Mouse (Mus musculus) left cerebral cortex, adult 9 months (tissue): ENCODE results near the gene Cntn1.
A peak's percentile ranks its signal among the peaks of the same experiment; 100 is the strongest.

ENCODE experiments used
- DNase-seq, 2 experiments: peaks; one replicate each; pipeline ENCODE4 v3.0.0; 2022; ENCODE audit warnings: low spot score in 2 of 2

The Cntn1 gene

DNA sequence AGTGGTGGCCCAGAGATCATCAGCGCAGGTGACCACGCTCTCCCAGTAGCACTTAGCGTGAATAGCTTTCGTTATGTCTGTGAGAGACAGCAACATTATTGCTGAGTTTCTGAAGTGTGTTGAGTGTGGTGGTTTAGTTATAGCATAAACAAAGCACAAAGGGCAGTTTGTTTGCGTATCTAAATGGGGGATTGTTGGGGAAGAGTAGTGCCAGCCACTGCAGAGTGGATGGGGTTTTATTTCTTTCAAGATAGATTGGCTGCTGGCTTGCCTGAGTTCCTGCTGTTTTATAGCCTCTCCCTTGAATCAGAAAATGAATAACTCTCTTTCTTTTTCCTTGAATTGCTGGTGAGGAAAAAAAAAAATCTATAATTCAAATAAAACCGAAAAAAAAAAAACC, 86.1 kb downstream of the Cntn1 start:
- no peak for DNase-seq

GRCm38 (mm10) chr15:92141972-92142371, 91.0 kb downstream of the Cntn1 start:
- no peak for DNase-seq

DNA sequence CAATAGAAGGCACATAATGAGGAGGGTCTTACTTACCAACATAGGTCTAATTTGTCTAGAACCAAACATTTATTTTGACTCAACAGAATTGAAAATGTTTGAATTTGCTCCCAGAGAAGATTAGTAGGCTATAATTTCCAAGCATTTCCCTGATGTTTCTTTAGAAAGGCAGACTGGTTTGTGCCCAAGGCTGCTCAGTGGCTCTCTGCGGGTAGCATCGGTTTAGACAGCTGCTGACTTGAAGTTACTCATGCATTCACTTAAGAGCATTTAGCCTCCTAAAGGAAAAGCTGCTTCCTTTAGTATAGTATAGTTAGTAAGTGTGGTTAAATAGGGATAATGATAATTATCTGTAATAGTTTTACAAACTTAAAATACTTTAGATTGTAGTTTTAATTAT, 104.0 kb downstream of the Cntn1 start:
- no peak for DNase-seq

DNA sequence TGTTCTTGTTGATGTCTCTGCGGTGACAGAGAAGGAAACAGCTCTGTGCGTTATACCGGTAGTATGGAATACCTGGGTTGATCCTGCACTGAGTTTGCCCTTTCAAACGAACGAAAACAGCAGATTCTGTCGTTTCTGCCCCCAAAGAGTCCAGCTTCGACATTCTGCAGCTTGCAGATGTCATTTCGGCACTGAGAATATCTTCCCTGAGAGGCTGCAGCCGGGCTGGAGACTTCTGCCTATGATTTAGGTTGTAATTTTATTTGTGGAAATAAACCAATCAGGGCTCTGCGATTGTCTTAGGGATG, 109.8 kb downstream of the Cntn1 start:
- peak in 1 of 2 experiments; percentile 20 for DNase-seq

- peak in 1 of 2 experiments; percentile 47 for DNase-seq
Observed at GRCm38 (mm10) chr15:92161163-92162025, 110.4 kb downstream of the Cntn1 start.

GRCm38 (mm10) chr15:92162835-92163234, 111.9 kb downstream of the Cntn1 start:
- no peak for DNase-seq

DNA sequence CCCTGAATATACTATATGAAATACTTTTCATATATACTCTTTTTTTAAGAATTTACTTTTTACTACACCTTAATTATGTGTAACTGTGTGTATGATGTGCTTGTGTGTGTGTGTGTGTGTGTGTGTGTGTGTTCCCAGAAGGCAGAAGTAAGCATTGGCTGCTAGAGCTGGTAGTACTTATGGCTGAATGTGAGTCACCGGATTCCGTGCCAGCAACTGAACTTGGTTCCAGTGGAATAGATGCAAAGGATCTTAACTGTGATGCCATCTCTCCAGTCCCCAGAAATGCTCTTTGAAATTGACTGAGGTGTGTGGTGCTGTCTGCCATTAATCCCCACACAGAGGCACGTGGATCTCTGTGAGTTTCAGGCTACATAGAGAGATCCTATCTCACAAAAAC, 113.2 kb downstream of the Cntn1 start:
- DNase-seq, result peak in 1 of 2 experiments; percentile 67

GRCm38 (mm10) chr15:92166266-92166665, 115.3 kb downstream of the Cntn1 start:
- DNase-seq, result peak; percentile 26 to 69

- no peak for DNase-seq
Observed at GRCm38 (mm10) chr15:92175739-92176138, 124.8 kb downstream of the Cntn1 start.

DNA sequence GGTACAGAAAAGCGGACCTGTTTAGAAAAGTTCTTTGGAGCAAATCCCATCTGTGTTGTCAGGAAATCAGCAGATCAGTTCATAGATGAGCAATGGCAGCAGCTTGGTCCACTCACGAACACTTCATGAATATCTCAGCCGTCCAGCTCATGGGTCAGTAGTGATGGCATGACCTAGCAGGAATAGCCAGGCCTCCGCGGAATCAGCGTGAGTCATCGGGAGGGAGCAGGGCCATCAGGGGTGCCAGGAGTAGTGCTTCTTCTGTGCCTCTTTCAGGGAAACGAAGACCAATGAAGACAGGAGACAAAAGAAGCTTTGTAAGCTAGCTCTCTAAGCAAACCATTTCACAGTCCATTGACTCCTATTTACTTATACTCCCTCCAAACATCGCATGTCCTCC, 126.4 kb downstream of the Cntn1 start:
- DNase-seq, result no peak

DNA sequence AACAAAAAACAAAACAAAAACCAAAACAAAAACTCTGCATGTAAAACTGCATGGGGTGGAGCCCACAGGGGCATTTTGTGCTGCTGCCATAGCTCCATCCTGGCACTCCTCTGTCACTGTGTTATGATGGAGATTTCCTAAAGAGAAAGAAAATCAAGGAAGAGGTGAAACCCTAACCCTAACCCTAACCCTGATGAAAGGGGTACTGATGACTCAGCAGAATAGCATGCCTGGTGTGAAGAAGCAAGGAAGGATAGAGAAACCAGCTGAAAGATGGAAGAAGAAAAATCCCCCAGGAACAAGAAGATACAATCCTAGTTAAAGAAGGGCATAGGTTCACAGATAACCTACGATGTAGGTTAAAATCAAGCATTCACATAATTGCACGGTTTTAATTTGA, 134.5 kb downstream of the Cntn1 start:
- no peak for DNase-seq

DNA sequence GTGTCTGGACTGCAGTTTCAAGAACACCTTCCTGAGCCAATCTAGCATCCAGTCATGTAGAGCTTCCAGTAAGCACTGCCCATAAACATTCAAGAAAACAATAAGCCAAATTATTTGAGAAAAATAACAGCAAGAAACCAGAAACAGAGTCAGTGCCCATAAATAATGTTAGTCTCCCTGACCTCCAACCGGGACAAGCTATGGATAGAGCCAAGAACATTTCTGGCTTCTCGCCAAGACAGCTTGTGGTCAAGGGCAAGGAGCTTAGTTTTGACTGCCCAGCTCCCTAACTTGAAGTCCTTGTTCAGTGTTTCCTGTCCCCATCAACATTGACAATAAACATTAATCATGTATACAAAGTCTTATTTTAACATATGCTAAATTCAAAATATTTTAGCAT, 139.0 kb downstream of the Cntn1 start:
- no peak for DNase-seq

DNA sequence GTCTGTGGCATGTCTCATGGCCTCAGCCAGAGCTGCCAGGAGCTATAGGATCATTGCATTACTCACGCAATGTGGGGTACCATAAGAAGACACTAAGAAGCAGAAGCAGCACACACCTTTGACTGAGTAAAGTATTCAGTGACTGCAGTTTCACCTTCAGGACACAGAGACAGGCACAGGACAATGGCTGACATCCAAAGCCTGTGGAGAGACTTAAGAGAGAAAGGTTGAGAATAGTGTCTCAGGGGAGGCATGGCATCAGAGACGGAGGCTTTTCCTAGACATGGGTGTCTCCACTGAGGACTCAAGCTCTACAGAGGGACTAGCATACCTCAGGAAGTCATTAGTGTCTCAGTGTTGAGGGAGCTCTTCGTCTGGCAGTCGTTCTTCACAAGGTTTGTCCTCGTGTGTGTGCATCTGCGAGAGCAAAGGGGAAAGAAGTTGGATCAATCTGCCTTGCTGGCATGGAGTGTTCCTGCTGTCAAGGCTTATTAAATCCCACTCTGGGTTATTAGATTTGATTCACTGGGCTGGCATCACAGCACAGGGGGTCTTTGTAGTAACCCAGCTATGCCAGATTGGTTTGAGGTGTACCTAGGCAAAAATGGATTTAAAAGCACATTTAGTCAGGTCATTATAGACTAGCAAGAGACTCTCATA, 149.5 kb downstream of the Cntn1 start:
- no peak for DNase-seq

DNA sequence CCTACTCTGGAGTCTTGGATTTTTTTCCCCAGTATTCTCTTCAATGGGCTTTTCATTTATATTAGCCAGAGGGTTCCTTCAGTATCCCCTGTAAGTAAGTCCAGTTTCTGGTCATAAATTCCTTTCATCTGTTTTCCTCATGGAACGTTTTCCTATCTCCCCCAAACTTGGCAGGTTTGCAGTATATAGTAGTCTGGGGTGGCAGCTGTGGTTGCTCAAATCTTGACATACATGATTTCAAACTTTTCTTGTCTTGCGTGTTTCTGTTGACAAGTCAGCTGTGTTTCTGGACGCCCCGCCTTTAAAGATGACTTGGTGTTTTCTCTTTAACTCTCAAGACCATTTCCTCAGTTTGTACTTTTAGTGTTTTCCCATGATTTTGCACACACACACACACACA, 155.7 kb downstream of the Cntn1 start:
- DNase-seq, result no peak

GRCm38 (mm10) chr15:92209778-92210177, 158.8 kb downstream of the Cntn1 start:
- peak in 1 of 2 experiments; percentile 54 for DNase-seq

- DNase-seq, result no peak
Observed at GRCm38 (mm10) chr15:92210486-92211235, 159.7 kb downstream of the Cntn1 start.

GRCm38 (mm10) chr15:92215841-92216240, 164.9 kb downstream of the Cntn1 start:
- DNase-seq, result no peak

DNA sequence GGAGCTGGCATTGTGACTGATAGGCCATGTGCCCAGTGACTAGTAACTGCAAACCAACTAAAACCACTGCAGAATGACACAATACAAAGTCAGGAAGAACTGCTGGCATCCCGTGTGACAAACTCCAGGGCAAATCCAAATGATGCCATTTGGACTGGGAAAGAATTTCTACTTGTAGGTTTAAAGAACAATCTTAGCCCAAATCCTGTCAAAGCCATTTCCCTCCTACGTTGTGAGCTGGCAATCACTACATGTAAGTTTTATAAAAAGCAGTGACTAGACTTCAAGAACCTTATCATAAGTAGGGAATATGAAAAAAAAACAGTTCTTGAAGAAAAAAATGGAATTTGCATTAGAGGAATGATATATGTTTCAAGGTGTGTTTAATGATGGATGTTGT, 170.5 kb downstream of the Cntn1 start:
- DNase-seq, result no peak

GRCm38 (mm10) chr15:92231386-92231785, 180.4 kb downstream of the Cntn1 start:
- peak in 1 of 2 experiments; percentile 22 for DNase-seq

DNA sequence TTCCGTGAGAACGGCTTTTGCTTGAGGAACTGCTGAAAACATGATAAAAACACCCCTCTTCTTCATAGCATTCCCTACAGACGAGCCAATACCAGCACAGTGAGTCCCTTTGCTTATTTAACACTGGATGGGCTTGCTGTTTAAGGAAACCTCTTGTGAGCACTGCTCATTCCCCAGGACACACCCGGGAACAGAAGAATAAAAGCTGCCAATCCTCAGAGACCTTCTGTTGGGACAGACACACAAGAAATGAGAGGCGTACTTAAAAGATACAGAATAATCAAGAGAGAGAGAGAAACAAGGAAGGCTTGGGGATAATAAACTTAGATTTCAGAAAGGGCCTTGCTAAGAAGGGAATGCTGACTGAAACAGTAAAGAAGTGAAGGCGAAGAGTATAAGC, 184.9 kb downstream of the Cntn1 start:
- DNase-seq, result no peak

- peak; percentile 19 to 80 for DNase-seq
Observed at GRCm38 (mm10) chr15:92264980-92265707, 214.2 kb downstream of the Cntn1 start.

DNA sequence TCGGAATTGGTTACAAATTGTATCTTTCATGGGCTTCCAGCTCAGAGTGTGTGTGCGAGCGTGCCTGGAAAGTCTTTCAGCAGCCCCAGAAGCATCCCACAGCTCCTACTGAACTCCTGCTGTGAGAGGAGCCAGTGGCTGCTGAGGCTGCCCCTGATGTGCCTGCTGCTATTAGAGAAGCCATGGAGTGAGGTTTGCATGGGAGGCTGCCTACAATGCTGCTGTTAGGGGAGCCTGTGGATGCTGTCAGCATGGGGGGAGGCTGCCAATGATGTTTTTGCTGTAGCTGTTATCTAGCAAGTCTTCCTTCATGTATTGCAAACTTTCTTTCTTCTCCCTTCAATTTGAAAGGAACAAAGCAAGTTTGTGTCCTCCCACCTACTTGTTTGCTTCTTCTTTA, 217.4 kb downstream of the Cntn1 start:
- no peak for DNase-seq
